Mouse (Mus musculus): ENCODE measurements around the gene Wdr25.

GRCm38 (mm10) chr12:108981941-108982683, 88.7 kb downstream of the Wdr25 start:
- TF ChIP-seq CHD2 (IDR thresholded peaks at IDR 0.05; ENCODE audit: low read depth, low read length): no peak
- no peak for TF ChIP-seq ZNF384 (IDR thresholded peaks at IDR 0.05; ENCODE audit: low read depth, low read length)
- TF ChIP-seq ZC3H11A (IDR thresholded peaks at IDR 0.05; ENCODE audit: borderline replicate concordance, low read depth, low read length): no peak
- no peak for TF ChIP-seq MAFK (IDR thresholded peaks at IDR 0.05; ENCODE audit: insufficient read depth, low read depth, low read length)
